Mouse (Mus musculus): ENCODE data around the gene 2310007B03Rik. TPM values are rescaled to one million over a fixed set of nuclear protein-coding genes. Genes with fewer than 3 reads are reported as not detected.

Gene 2310007B03Rik
- total and polyA plus RNA-seq, 3 experiments = not detected

GRCm38 (mm10) chr1:93115471-93115870 is 45.3 kb downstream of the 2310007B03Rik start:
- H3K9ac ChIP-seq (ENCODE audit: control insufficient read depth, low read depth, low read length, poor library complexity, severe bottlenecking) = no peak overlapping the region
- H3K79me2 ChIP-seq (ENCODE audit: control insufficient read depth, insufficient read depth, low read length, poor library complexity) = no peaks in the 10 kb centered on the region
- TF ChIP-seq UBTF (IDR thresholded peaks at IDR 0.05; ENCODE audit: borderline replicate concordance, insufficient read depth, low read depth, low read length) (no peak), SIN3A (IDR thresholded peaks at IDR 0.05; ENCODE audit: low read length) (no peak), ZKSCAN1 (IDR thresholded peaks at IDR 0.05; ENCODE audit: low read depth, low read length) (no peak), MAFK (IDR thresholded peaks at IDR 0.05; ENCODE audit: borderline replicate concordance, low read depth, low read length) (no peak)
- H3K4me3 ChIP-seq (ENCODE audit: control insufficient read depth in 1 of 2, insufficient read depth in 1 of 2, low read depth in 2 of 2, low read length in 2 of 2) = no peak overlapping the region
- no peaks in the 10 kb centered on the region for H3K9me3 ChIP-seq (replicated peaks; ENCODE audit: insufficient read depth, low read length)
- DNase-seq (ENCODE audit: low read depth, low spot score) = no peak
- H3K27ac ChIP-seq (ENCODE audit: control insufficient read depth, low read depth, low read length) = no peak overlapping the region
- H3K36me3 ChIP-seq (ENCODE audit: control insufficient read depth in 1 of 2, insufficient read depth in 2 of 2, low read length in 2 of 2) = no peaks in the 10 kb centered on the region
- H3K27me3 ChIP-seq (ENCODE audit: control insufficient read depth in 1 of 2, insufficient read depth in 2 of 2, low read length in 2 of 2) = no peaks in the 10 kb centered on the region
- no peaks in the 10 kb centered on the region; a peak in 1 of 4 replicates for H3K4me1 ChIP-seq (ENCODE audit: control insufficient read depth in 1 of 2, insufficient read depth in 2 of 2, low read length in 2 of 2)

DNA sequence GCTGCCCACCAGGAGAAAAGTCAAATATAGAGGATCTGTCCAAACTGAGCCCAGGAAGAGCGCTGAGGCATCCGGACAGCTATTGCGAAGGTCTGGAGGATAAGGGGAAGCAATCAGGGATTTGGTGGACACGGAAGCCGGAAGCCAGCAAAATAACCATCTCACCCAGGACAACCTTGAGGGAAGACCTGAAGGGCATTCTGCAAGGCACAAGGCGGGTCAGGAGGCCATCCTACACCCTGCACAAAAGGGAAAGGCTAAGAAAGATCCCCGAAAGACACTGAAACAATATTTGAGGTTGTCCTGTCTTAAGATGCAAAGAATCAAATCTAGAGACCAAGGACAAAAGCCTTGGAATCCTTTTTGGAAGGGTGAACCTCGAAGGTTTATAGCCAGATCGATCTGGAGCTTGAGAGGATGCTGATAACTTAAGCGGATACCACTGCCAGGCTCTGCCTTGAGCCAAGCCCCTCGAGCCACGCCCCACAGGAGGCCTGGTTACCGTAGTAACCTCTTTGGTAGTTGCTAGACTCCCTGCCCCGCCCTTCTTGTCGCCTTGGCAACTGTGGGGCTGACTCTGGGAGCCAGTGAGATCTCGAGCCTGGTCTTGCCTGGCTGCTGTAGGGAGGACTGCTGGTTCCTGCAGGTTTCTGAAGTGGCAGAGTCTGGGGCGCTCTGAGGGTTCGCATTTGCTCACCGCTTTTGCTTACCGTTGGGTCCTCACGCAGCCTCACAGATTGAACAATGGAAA is 45.9 kb downstream of the 2310007B03Rik start:
- Histone ChIP-seq H3K79me2 (ENCODE audit: control insufficient read depth, insufficient read depth, low read length, poor library complexity) (no peaks in the 10 kb centered on the region), H3K4me1 (ENCODE audit: control insufficient read depth in 1 of 2, insufficient read depth in 2 of 2, low read length in 2 of 2) (no peaks in the 10 kb centered on the region; a peak in 1 of 4 replicates), H3K27ac (ENCODE audit: control insufficient read depth, low read depth, low read length) (no peak overlapping the region), H3K9ac (ENCODE audit: control insufficient read depth, low read depth, low read length, poor library complexity, severe bottlenecking) (no peak overlapping the region), H3K27me3 (ENCODE audit: control insufficient read depth in 1 of 2, insufficient read depth in 2 of 2, low read length in 2 of 2) (no peaks in the 10 kb centered on the region), H3K36me3 (ENCODE audit: control insufficient read depth in 1 of 2, insufficient read depth in 2 of 2, low read length in 2 of 2) (no peaks in the 10 kb centered on the region), H3K4me3 (ENCODE audit: control insufficient read depth in 1 of 2, insufficient read depth in 1 of 2, low read depth in 2 of 2, low read length in 2 of 2) (no peak overlapping the region), H3K9me3 (replicated peaks; ENCODE audit: insufficient read depth, low read length) (no peaks in the 10 kb centered on the region)
- DNase-seq (ENCODE audit: low read depth, low spot score) = peak; percentile 24
- no peak for TF ChIP-seq ETS1 (IDR thresholded peaks at IDR 0.05; ENCODE audit: low read depth, low read length)
- no peak for TF ChIP-seq ZMIZ1 (IDR thresholded peaks at IDR 0.05; ENCODE audit: low read depth, low read length)
- no peak for TF ChIP-seq TAL1 (IDR thresholded peaks at IDR 0.05; ENCODE audit: low read length)
- no peak for TF ChIP-seq E2F4 (IDR thresholded peaks at IDR 0.05; ENCODE audit: borderline replicate concordance, low read depth, low read length)
- TF ChIP-seq POLR2A (IDR thresholded peaks at IDR 0.05; ENCODE audit: control insufficient read depth in 1 of 2, insufficient read depth in 1 of 2, low read depth in 1 of 2, low read length in 2 of 2, poor library complexity in 1 of 2) = no peak
- TF ChIP-seq BHLHE40 (IDR thresholded peaks at IDR 0.05; ENCODE audit: borderline replicate concordance, low read depth, low read length) = no peak
- no peak for TF ChIP-seq KAT2A (conservative IDR thresholded peaks at IDR 0.05; ENCODE audit: low read depth, low read length)
- TF ChIP-seq NELFE (IDR thresholded peaks at IDR 0.05; ENCODE audit: low read depth, low read length) = no peak
- no peak for TF ChIP-seq MAZ (IDR thresholded peaks at IDR 0.05; ENCODE audit: low read depth, low read length)
- no peak for TF ChIP-seq UBTF (IDR thresholded peaks at IDR 0.05; ENCODE audit: borderline replicate concordance, insufficient read depth, low read depth, low read length)
- TF ChIP-seq POLR2AphosphoS2 (IDR thresholded peaks at IDR 0.05; ENCODE audit: low read length) = no peak
- no peak for TF ChIP-seq RCOR1 (IDR thresholded peaks at IDR 0.05; ENCODE audit: low read depth, low read length)
- no peak for TF ChIP-seq MXI1 (IDR thresholded peaks at IDR 0.05; ENCODE audit: low read depth, low read length)
- no peak for TF ChIP-seq ELF1 (IDR thresholded peaks at IDR 0.05; ENCODE audit: low read depth, low read length)
- TF ChIP-seq RAD21 (IDR thresholded peaks at IDR 0.05; ENCODE audit: low read depth, low read length) = no peak
- no peak for TF ChIP-seq TBP (IDR thresholded peaks at IDR 0.05; ENCODE audit: low read depth, low read length)
- no peak for TF ChIP-seq NRF1 (IDR thresholded peaks at IDR 0.05; ENCODE audit: insufficient read depth, low read depth, low read length, poor library complexity, severe bottlenecking)
- no peak for TF ChIP-seq JUND (IDR thresholded peaks at IDR 0.05; ENCODE audit: low read depth, low read length)
- no peak for TF ChIP-seq HCFC1 (IDR thresholded peaks at IDR 0.05; ENCODE audit: low read depth, low read length)

Data from MEL (cell line).